Mouse (Mus musculus) CH12.LX (cell line): ENCODE measurements around the gene Frg2f1.

Experiments used
- CTCF ChIP-seq, 2 experiments: IDR thresholded peaks in 1 of 2; conservative IDR thresholded peaks in 1 of 2; 2 replicates each; pipeline ENCODE4 v1.5.1; 2011 to 2012; ENCODE audit warnings: low read depth in 2 of 2, low read length in 2 of 2, improper control_type of control experiment in 1 of 2, inconsistent platforms in 1 of 2, mild to moderate bottlenecking in 1 of 2, moderate library complexity in 1 of 2
- E2F4 ChIP-seq: IDR thresholded peaks from 2 replicates; pipeline ENCODE4 v1.6.1; 2011; ENCODE audit warnings: low read depth, low read length, improper control_type of control experiment; ENCODE audit not compliant: insufficient replicate concordance
- EP300 ChIP-seq: IDR thresholded peaks from 2 replicates; pipeline ENCODE4 v1.6.1; 2011; ENCODE audit warnings: low read length, improper control_type of control experiment
- HCFC1 ChIP-seq: IDR thresholded peaks from 2 replicates; pipeline ENCODE4 v1.6.1; 2012; ENCODE audit warnings: low read depth, mild to moderate bottlenecking, inconsistent platforms, low read length, improper control_type of control experiment
- JUND ChIP-seq: conservative IDR thresholded peaks from 2 replicates; pipeline ENCODE4 v1.6.1; 2011; ENCODE audit warnings: low read depth, low read length, improper control_type of control experiment
- MAX ChIP-seq: IDR thresholded peaks from 2 replicates; pipeline ENCODE4 v1.6.1; 2011; ENCODE audit warnings: low read length, improper control_type of control experiment
- MAZ ChIP-seq: IDR thresholded peaks from 2 replicates; pipeline ENCODE4 v1.6.1; 2012; ENCODE audit warnings: low read depth, mild to moderate bottlenecking, inconsistent platforms, low read length, improper control_type of control experiment, moderate library complexity
- NRF1 ChIP-seq: IDR thresholded peaks from 2 replicates; pipeline ENCODE4 v1.6.1; 2014; ENCODE audit warnings: low read depth, mild to moderate bottlenecking, inconsistent platforms, low read length, improper control_type of control experiment, moderate library complexity
- SIN3A ChIP-seq: IDR thresholded peaks from 2 replicates; pipeline ENCODE4 v1.6.1; 2012; ENCODE audit warnings: low read length, improper control_type of control experiment, inconsistent platforms
- USF2 ChIP-seq: conservative IDR thresholded peaks from 2 replicates; pipeline ENCODE4 v1.6.1; 2011; ENCODE audit warnings: low read depth, low read length, improper control_type of control experiment
- ZC3H11A ChIP-seq: IDR thresholded peaks from 2 replicates; pipeline ENCODE4 v1.6.1; 2012; ENCODE audit warnings: low read depth, mild to moderate bottlenecking, inconsistent platforms, low read length, improper control_type of control experiment
- ZMIZ1 ChIP-seq: IDR thresholded peaks from 2 replicates; pipeline ENCODE4 v1.6.1; 2012; ENCODE audit warnings: low read depth, mild to moderate bottlenecking, inconsistent platforms, low read length, improper control_type of control experiment

GRCm38 (mm10) chr4:119550864-119551263 is 11.5 kb upstream of the Frg2f1 start:
- TF ChIP-seq USF2 (no peak), ZMIZ1 (no peak), EP300 (no peak), CTCF (conservative IDR thresholded peaks at IDR 0.05 in 1 of 2, IDR thresholded peaks at IDR 0.05 in 1 of 2; ENCODE audit: low read depth in 2 of 2, low read length in 2 of 2) (no peak), ZC3H11A (no peak), HCFC1 (no peak), E2F4 (no peak), MAZ (no peak), MAX (no peak), SIN3A (no peak), NRF1 (no peak), JUND (no peak)
